Mouse (Mus musculus): Measurements from ENCODE around the gene Cldn6.

GRCm38 (mm10) chr17:23726758-23727142, 47.7 kb downstream of the Cldn6 start:
- TF ChIP-seq CTCF (IDR thresholded peaks at IDR 0.05; ENCODE audit: insufficient read depth, low read depth, low read length) (no peak), POLR2A (IDR thresholded peaks at IDR 0.05; ENCODE audit: insufficient read depth, low read depth, low read length) (no peak)
